Mouse (Mus musculus): ENCODE measurements around the gene Nol9.

DNA sequence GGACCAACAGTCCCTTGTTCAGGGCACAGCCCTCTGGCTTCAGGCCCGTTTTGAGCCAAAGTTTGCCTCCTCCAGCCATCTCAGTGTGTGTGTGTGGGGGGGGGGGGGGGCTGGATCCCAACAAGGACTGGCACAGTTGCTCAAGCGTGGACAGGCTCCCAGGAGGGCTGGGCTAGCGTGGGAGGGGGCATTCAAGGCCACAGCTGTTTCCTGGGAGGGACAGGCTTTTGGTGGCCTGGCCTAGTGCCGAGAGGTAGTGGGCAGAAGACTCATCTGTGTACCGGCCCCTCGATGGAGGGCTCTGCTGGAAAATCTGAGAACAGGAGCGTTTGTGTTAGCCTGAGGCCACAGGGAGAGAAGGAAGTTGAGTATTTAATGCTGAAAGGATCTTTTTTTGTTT, 40.8 kb downstream of the Nol9 start:
- TF ChIP-seq POLR2A (IDR thresholded peaks at IDR 0.05; ENCODE audit: extremely low read depth, insufficient read depth, low read length) (no peak), CTCF (IDR thresholded peaks at IDR 0.05; ENCODE audit: low read depth, low read length) (no peak)
